Mouse (Mus musculus) CD8-positive naive resting alpha-beta T cell, adult 2 months (primary cell): ENCODE results near the gene Exoc8.
A peak's percentile ranks its signal among the peaks of the same experiment; 100 is the strongest.

Experiments
- DNase-seq, 2 experiments: peaks; one replicate each; pipeline ENCODE4 v3.0.0; 2022; ENCODE audit warnings: low read depth in 2 of 2, low spot score in 2 of 2

Gene Exoc8

DNA sequence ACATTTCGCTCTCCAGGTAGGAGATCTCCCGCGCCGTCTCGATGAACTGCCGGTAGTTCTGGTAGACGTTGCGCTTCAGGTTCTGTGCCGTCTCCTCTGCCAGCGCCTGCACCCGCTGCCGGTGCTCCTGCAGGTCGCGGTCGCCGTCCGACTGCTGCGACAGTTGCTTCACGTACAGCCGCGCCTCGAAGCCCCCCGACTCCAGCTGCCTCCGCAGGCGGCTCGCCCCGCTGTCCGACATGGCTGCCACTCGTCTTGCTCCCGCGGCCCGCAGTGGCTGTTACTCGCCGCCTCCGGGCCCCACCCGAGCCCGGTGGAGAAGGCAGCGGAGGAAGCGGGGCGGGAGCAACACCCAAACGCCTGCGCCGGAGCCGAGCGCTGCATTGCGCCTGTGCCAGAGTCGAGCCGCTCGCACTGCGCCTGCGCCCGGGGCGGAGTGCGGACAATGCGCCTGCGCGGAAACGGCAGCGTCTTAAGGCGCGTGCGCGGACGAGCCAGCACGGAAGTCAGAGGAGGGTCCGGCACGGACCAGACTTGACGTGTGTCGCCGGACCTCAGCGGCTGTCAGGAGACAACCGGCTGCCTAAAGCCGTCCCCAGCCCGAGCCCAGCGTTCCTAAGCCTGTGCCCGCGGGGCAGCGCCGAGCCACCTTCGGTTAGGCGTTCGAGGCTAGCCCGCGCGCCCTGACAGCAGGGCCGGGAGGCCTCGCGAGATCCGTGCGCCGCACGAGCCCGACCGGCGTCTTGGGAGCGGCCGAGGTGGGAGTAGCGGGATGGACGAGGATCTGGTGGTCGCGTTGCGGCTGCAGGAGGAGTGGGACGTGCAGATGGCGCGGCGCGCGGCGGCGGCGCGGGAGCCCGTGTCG is at the start of gene Exoc8, which contains the start of gene Sprtn:
Gene Exoc8, minus strand, starts transcription at position 320 of the 865 bp plus-strand sequence.
Gene Sprtn, plus strand, starts transcription at position 501 of the 865 bp plus-strand sequence.
- peak; percentile 97 for DNase-seq

GRCm38 (mm10) chr8:124944406-124944805 is 46.9 kb upstream of the Exoc8 start:
- no peak for DNase-seq

DNA sequence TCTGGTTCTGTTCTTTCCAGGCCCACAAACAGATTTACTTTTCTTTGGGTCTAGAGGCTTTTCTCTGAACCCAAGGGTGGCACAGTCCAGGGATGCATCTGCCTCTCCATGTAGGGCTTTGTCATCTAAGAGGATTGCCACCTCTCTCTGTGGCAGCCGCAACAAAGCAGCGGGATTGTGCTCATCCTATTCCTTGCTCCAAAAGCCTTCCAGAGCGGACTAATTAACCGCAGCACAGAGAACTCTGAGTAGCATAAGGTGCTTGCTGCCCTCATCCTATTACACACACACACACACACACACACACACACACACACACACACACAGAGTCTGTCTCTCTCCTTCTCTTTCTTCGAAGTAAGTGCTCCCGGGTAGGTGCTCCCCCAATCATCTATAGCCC is 46.3 kb upstream of the Exoc8 start:
- no peak for DNase-seq

GRCm38 (mm10) chr8:124937293-124937692 is 39.8 kb upstream of the Exoc8 start:
- no peak for DNase-seq

DNA sequence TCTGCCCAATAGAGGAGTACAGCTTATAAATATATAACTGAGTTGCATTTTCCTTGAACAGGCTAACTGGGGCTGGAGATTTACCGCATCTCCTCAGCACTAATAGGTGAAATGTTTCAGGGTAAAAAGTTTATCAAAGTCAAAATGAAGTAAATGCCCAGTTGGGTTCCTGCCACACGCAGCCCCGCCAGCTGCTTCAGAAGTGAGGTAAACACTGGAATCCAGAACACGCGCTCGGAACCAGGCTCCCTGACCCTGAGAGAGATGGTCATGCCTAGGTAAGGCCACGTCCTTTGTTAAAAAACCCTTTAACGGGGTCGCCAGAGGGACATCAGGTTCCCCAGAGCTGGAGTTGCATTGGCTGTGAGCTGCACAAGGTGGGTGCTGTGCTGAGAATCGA is 39.2 kb upstream of the Exoc8 start:
- DNase-seq, result no peak

DNA sequence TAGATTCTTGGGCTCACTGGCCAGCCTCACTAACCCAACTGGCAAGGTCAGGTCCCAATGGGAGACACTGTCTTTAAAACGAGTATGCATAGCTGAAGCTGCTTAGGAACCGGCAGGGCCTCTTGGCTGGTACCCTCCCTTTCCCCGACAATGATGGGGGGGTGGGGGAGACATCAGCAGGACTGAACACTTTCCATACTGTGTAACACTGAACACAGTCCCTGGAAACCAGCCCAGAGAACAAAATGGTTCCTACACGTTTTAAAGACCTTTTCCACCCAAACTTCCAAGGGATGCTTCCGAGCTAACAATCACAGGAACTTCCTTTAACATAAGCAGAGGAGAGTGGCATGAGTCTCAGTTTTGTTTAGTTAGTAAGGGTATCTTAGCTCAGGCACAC is 37.6 kb upstream of the Exoc8 start:
- DNase-seq, result no peak

- no peak for DNase-seq
These were observed 34.9 kb upstream of the Exoc8 start for GRCm38 (mm10) chr8:124932435-124932834.

GRCm38 (mm10) chr8:124930649-124931048 is 33.1 kb upstream of the Exoc8 start:
- no peak for DNase-seq

DNA sequence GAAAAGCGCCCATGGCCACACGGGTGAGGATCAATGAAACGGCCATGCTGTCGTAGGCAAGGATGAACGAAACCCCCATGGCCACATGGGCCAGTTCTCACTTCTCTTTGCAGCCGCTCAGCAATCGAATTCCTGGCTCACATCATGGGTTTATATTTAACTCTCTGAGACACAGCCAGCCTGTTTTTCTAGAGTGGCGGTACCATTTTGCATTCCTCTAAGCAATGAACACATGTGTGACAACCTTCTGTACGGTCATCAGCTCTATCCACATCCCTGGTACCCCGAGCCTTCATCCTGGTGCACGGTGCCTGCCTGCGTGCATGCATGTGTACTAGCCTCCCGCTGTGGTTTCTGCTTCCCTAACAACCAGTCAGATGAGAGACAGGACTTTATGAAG is 32.6 kb upstream of the Exoc8 start:
- DNase-seq, result no peak

DNA sequence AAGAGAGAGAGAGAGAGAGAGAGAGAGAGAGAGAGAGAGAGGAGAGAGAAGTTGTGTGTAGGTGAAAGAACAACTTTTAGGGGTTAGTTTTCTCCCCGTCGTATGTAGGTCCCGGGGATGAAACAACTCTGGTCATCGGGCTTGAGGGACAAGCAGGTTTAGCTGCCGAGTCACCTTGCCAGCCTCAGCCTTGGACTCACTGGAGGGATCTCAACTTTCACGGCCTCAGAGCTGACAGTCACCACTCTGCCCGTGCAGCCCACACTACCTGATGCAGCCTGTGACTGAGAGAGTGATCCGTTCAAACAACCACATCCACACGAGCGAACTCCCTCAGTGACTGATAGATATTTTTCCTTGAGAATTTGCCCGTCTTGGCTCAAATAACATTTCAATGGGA is 31.5 kb upstream of the Exoc8 start:
- DNase-seq, result no peak

- DNase-seq, result no peak
These were observed 28.9 kb upstream of the Exoc8 start for GRCm38 (mm10) chr8:124926351-124926771.

DNA sequence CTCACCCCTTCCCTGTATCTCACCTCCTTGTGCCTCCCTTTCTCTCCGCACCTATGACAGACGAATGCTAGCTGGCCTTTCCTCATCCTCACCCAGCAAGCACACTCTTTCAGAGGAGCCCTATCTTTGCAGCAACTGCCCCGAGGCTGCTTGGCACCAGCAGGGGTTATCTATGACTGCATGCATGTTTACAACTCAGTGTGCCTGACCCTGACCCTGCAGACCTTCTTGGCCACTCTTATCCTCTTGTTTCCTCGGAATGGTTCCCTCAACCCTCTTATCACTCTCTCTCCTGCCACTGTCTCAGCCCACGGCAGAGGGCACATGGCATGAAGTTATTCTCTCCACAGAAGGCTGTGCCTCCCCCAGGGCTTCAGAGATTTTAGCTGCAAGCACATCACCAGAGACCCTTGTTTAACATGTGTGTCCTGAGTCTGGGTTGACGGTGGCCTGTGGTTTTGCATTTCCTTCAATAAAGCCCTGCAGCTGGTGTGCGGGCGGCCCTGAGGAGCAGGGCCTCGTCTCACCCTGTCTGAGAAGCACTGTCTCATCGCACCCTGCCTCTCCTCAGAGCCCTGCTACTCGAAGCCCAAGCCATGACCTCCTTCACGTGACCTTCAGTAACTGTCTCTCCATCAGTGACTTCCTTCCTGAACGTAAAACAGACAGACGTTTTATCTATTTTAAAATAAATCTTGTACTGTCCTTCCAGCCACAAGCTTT is 28.2 kb upstream of the Exoc8 start:
- DNase-seq, result no peak

GRCm38 (mm10) chr8:124923971-124924652 is 26.6 kb upstream of the Exoc8 start:
- DNase-seq, result no peak

DNA sequence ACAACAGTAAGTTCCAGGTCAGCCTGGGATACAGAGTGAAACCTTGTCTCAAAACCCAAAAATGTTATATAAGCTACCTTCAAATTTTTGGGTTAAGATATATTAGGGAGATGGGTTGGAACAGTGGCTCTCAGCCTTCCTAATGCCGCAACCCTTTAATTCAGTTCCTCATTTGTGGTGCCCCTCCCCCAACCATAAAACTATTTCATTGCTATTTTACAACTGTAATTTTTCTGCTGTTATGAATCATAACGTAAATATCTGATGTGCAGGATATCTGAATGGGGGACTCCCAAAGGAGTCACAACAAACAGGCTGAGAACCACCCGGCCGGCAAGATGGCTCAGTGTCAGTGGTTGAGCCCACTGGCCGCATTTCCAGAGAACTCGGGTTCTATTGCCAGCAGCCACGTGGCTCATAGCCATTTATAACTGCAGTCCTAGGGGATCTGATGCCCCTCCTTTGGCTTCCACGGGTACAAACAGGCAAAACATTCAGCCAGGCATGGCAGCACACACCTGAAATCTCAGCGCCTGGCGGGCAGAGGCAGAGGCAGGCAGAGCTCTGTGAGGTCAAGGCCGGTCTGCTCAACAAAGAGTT is 25.1 kb upstream of the Exoc8 start:
- DNase-seq, result no peak

DNA sequence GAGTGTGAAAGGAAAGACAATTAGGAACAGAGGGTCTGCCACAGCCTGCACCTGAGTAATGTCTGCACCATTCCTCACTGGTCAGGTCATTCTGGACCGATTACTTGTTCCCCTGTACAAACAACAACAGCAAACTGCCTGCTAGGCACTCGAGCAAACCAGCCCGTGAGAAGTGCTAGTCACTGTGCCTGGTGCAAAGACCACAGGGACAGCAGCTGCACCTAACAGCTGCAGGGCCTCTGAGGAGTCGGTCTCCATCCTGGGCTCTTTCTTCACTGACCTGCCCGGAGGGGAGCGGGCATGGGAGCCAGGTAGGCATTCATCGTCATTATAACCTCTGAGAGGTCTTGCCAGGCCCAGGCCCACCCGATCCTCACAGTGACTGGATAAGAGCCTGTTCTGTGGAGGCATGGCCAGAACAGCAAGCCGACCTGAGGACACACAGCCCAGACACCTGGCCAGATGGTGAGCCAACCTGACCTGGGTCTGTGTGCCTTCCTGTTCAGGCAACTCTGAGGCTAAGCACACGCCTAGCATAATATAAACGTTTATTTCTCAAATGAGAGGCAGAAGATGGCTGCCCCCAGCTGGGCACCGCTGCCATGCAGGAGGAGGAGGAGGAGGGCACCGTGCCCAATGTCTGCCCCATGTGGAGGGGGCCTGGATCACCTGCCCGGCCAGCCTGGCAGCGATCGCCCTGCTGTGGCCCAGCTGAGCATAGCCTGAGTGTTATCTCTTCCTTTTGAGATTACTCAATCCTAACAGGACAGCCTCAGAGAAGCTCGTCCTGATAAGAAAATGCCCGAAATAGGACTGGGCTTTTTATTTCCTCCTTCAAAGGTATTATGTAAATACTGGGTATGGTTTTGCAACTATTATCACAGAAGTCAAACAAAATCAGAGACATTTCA is 24.1 kb upstream of the Exoc8 start:
- DNase-seq, result no peak

- no peak for DNase-seq
These were observed 20.4 kb upstream of the Exoc8 start for GRCm38 (mm10) chr8:124917741-124918484.

DNA sequence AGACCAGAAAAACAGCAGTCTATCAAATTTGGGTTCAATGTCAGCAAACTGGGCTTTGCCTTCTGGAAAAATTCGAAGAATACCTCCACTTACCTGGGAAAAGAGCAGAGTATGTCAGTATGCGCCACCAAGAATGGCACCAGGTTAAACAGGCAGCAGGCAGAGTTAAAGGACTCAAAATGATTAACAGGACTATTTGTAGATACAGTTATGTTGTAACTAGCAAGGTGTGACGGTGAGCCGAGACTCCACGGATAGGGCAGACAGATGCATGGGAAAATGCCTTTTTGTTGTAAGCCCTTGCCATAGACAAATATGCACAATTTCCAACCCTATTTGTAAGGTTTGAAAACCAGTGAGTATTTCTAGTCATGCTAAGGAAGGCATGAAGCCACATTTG is 16.6 kb upstream of the Exoc8 start:
- DNase-seq, result no peak

- DNase-seq, result no peak
These were observed 14.7 kb upstream of the Exoc8 start for GRCm38 (mm10) chr8:124911938-124912872.
